Mouse (Mus musculus): ENCODE data around the gene Cyp27b1.

GRCm38 (mm10) chr10:127090560-127091411 lies 42.7 kb downstream of the Cyp27b1 start:
- TF ChIP-seq CTCF (IDR thresholded peaks at IDR 0.05; ENCODE audit: borderline replicate concordance, control insufficient read depth, extremely low read depth, insufficient read depth, low read length, poor library complexity) (no peak), POLR2A (IDR thresholded peaks at IDR 0.05; ENCODE audit: control insufficient read depth, extremely low read depth, insufficient read depth, low read length, poor library complexity) (no peak)

Measured in thymus, adult 2 months (tissue).